Mouse (Mus musculus): ENCODE results near the gene Tmco3.
"Not testable (repeated sequence)": the region's sequence is repeated elsewhere in the genome, so short reads cannot be mapped to it uniquely, and the experiment has no call there.

The Tmco3 gene

GRCm38 (mm10) chr8:13306309-13306909 lies 18.4 kb downstream of the Tmco3 start:
- DNase-seq (ENCODE audit: low read depth, low spot score): no peak

- DNase-seq (ENCODE audit: low read depth, low spot score): no peak
Observed at GRCm38 (mm10) chr8:13306916-13307315, 18.9 kb downstream of the Tmco3 start.

- no peak for DNase-seq (ENCODE audit: low read depth, low spot score)
Observed at GRCm38 (mm10) chr8:13314922-13315321, 26.9 kb downstream of the Tmco3 start.

- no peak for DNase-seq (ENCODE audit: low read depth, low spot score)
Observed at GRCm38 (mm10) chr8:13316671-13317070, 28.7 kb downstream of the Tmco3 start.

GRCm38 (mm10) chr8:13326598-13326997 lies 38.6 kb downstream of the Tmco3 start:
- DNase-seq (ENCODE audit: low read depth, low spot score): peak; percentile 24

- no peak for DNase-seq (ENCODE audit: low read depth, low spot score)
Observed at GRCm38 (mm10) chr8:13334671-13335070, 46.7 kb downstream of the Tmco3 start.

GRCm38 (mm10) chr8:13337245-13337644 lies 49.3 kb downstream of the Tmco3 start:
- DNase-seq (ENCODE audit: low read depth, low spot score): not testable (repeated sequence)

- no peak for DNase-seq (ENCODE audit: low read depth, low spot score)
Observed at GRCm38 (mm10) chr8:13337678-13338077, 49.7 kb downstream of the Tmco3 start.

- DNase-seq (ENCODE audit: low read depth, low spot score): peak; percentile 93
Observed at GRCm38 (mm10) chr8:13338255-13338860, 50.4 kb downstream of the Tmco3 start, which contains the start of gene Tfdp1. Tfdp1 (plus strand) TSS chr8:13338751.

GRCm38 (mm10) chr8:13338901-13339645 lies 51.1 kb downstream of the Tmco3 start:
- DNase-seq (ENCODE audit: low read depth, low spot score): no peak

- no peak for DNase-seq (ENCODE audit: low read depth, low spot score)
Observed at GRCm38 (mm10) chr8:13339646-13339990, 51.6 kb downstream of the Tmco3 start.

GRCm38 (mm10) chr8:13340650-13341049 lies 52.7 kb downstream of the Tmco3 start:
- no peak for DNase-seq (ENCODE audit: low read depth, low spot score)

GRCm38 (mm10) chr8:13342340-13342739 lies 54.4 kb downstream of the Tmco3 start:
- no peak for DNase-seq (ENCODE audit: low read depth, low spot score)

GRCm38 (mm10) chr8:13343134-13343533 lies 55.1 kb downstream of the Tmco3 start:
- no peak for DNase-seq (ENCODE audit: low read depth, low spot score)

GRCm38 (mm10) chr8:13350052-13350451 lies 62.1 kb downstream of the Tmco3 start:
- DNase-seq (ENCODE audit: low read depth, low spot score): no peak

- no peak for DNase-seq (ENCODE audit: low read depth, low spot score)
Observed at GRCm38 (mm10) chr8:13351593-13351992, 63.6 kb downstream of the Tmco3 start.

GRCm38 (mm10) chr8:13352601-13353000 lies 64.6 kb downstream of the Tmco3 start:
- DNase-seq (ENCODE audit: low read depth, low spot score): no peak

GRCm38 (mm10) chr8:13353155-13353833 lies 65.3 kb downstream of the Tmco3 start:
- no peak for DNase-seq (ENCODE audit: low read depth, low spot score)

GRCm38 (mm10) chr8:13353883-13354282 lies 65.9 kb downstream of the Tmco3 start:
- DNase-seq (ENCODE audit: low read depth, low spot score): no peak

- DNase-seq (ENCODE audit: low read depth, low spot score): no peak
Observed at GRCm38 (mm10) chr8:13356221-13356620, 68.2 kb downstream of the Tmco3 start.

GRCm38 (mm10) chr8:13356681-13357080 lies 68.7 kb downstream of the Tmco3 start:
- DNase-seq (ENCODE audit: low read depth, low spot score): no peak

GRCm38 (mm10) chr8:13360213-13360612 lies 72.2 kb downstream of the Tmco3 start:
- no peak for DNase-seq (ENCODE audit: low read depth, low spot score)
